Mouse (Mus musculus): ENCODE data around the gene Fau.
"Not testable (repeated sequence)": the region's sequence is repeated elsewhere in the genome, so short reads cannot be mapped to it uniquely, and the experiment has no call there.

The Fau gene

GRCm38 (mm10) chr19:6057313-6058096 is at the start of gene Fau, which contains the start of gene Mrpl49:
Gene Fau (plus strand): TSS chr19:6057844.
Gene Mrpl49 (minus strand): TSS chr19:6057785.
- peak; percentile 99 for DNase-seq (ENCODE audit: low read depth, low spot score)

GRCm38 (mm10) chr19:6009137-6009536 is 48.5 kb upstream of the Fau start:
- DNase-seq (ENCODE audit: low read depth, low spot score) = no peak

GRCm38 (mm10) chr19:6013691-6014090 is 44.0 kb upstream of the Fau start:
- no peak for DNase-seq (ENCODE audit: low read depth, low spot score)

GRCm38 (mm10) chr19:6014991-6015510 is 42.6 kb upstream of the Fau start:
- DNase-seq (ENCODE audit: low read depth, low spot score) = no peak

- DNase-seq (ENCODE audit: low read depth, low spot score) = peak; percentile 84
These were observed 41.9 kb upstream of the Fau start, which contains the start of gene Capn1 for GRCm38 (mm10) chr19:6015511-6016315. Gene Capn1 (minus strand): TSS chr19:6015897.

- peak; percentile 31 for DNase-seq (ENCODE audit: low read depth, low spot score)
These were observed 41.1 kb upstream of the Fau start for GRCm38 (mm10) chr19:6016532-6016931.

- peak; percentile 94 for DNase-seq (ENCODE audit: low read depth, low spot score)
These were observed 39.2 kb upstream of the Fau start for GRCm38 (mm10) chr19:6018142-6019089.

- no peak for DNase-seq (ENCODE audit: low read depth, low spot score)
These were observed 37.4 kb upstream of the Fau start for GRCm38 (mm10) chr19:6020276-6020675.

GRCm38 (mm10) chr19:6023059-6023458 is 34.6 kb upstream of the Fau start:
- no peak for DNase-seq (ENCODE audit: low read depth, low spot score)

- no peak for DNase-seq (ENCODE audit: low read depth, low spot score)
These were observed 33.7 kb upstream of the Fau start for GRCm38 (mm10) chr19:6023930-6024329.

GRCm38 (mm10) chr19:6028991-6029390 is 28.7 kb upstream of the Fau start:
- DNase-seq (ENCODE audit: low read depth, low spot score) = no peak

- no peak for DNase-seq (ENCODE audit: low read depth, low spot score)
These were observed 28.2 kb upstream of the Fau start for GRCm38 (mm10) chr19:6029426-6029825.

GRCm38 (mm10) chr19:6030520-6031280 is 26.9 kb upstream of the Fau start:
- DNase-seq (ENCODE audit: low read depth, low spot score) = no peak

- DNase-seq (ENCODE audit: low read depth, low spot score) = no peak
These were observed 21.6 kb upstream of the Fau start for GRCm38 (mm10) chr19:6035966-6036585.

GRCm38 (mm10) chr19:6037695-6038094 is 19.9 kb upstream of the Fau start:
- DNase-seq (ENCODE audit: low read depth, low spot score) = no peak

- DNase-seq (ENCODE audit: low read depth, low spot score) = no peak
These were observed 19.3 kb upstream of the Fau start for GRCm38 (mm10) chr19:6038326-6038725.

GRCm38 (mm10) chr19:6040002-6040401 is 17.6 kb upstream of the Fau start:
- DNase-seq (ENCODE audit: low read depth, low spot score) = no peak

- no peak for DNase-seq (ENCODE audit: low read depth, low spot score)
These were observed 15.4 kb upstream of the Fau start for GRCm38 (mm10) chr19:6042293-6042692.

GRCm38 (mm10) chr19:6044102-6044501 is 13.5 kb upstream of the Fau start:
- DNase-seq (ENCODE audit: low read depth, low spot score) = not testable (repeated sequence)

Measured in skeletal muscle tissue, adult 2 months (tissue).